Mouse (Mus musculus) cerebellum, adult 2 months (tissue): ENCODE measurements around the gene Ebp. TPM values are rescaled to one million over a fixed set of nuclear protein-coding genes. Genes with fewer than 3 reads are reported as not detected.

Source experiments
- DNase-seq, 2 experiments: peaks; one replicate each; pipeline ENCODE4 v3.0.0; 2021
- H3K27ac ChIP-seq: fragments of 200-500 bp; 2 replicates; pipeline ENCODE4 v1.5.1; 2012; ENCODE audit warnings: low read length, control low read depth, inconsistent platforms; ENCODE audit not compliant: insufficient read depth
- H3K27me3 ChIP-seq: fragments of 200-500 bp; 2 replicates; pipeline ENCODE4 v1.6.1; 2012; ENCODE audit warnings: inconsistent platforms, mild to moderate bottlenecking, low read length, moderate library complexity; ENCODE audit not compliant: control insufficient read depth, insufficient read depth
- H3K4me1 ChIP-seq: fragments of 200-500 bp; 2 replicates; pipeline ENCODE4 v1.6.1; 2011; ENCODE audit warnings: low read length; ENCODE audit not compliant: control insufficient read depth, insufficient read depth
- H3K4me3 ChIP-seq: fragments of 200-500 bp; replicated peaks from 2 replicates; pipeline ENCODE3; 2011; ENCODE audit warnings: mild to moderate bottlenecking, low read depth, low read length, control low read depth; ENCODE audit not compliant: insufficient read depth
- CTCF ChIP-seq: fragments of 200-500 bp; IDR thresholded peaks from 2 replicates; pipeline ENCODE4 v1.5.1; 2011; ENCODE audit warnings: low read depth, mild to moderate bottlenecking, control low read depth, low read length, moderate library complexity, borderline replicate concordance; ENCODE audit not compliant: insufficient read depth
- POLR2A ChIP-seq: fragments of 200-500 bp; IDR thresholded peaks from 2 replicates; pipeline ENCODE4 v1.6.1; 2011; ENCODE audit warnings: low read length, control low read depth, borderline replicate concordance; ENCODE audit not compliant: insufficient read depth
- WGBS: fragments of 180-500 bp; shearing (Covaris S2); methylation state at CpG from one replicate; pipeline ENCODE4 v1.1.7; 2018; 5-methylcytosine and 5-hydroxymethylcytosine counted together
- polyA plus RNA-seq: library from polyadenylated mRNA; depleted of rRNA; stranded (reverse); fragments of >200 nt; gene quantifications from 2 replicates; pipeline ENCODE4 v1.2.3, GENCODE M21; 2012; rRNA removed

The Ebp gene
- polyA plus RNA-seq, 1 experiment: 59.9 TPM

DNA sequence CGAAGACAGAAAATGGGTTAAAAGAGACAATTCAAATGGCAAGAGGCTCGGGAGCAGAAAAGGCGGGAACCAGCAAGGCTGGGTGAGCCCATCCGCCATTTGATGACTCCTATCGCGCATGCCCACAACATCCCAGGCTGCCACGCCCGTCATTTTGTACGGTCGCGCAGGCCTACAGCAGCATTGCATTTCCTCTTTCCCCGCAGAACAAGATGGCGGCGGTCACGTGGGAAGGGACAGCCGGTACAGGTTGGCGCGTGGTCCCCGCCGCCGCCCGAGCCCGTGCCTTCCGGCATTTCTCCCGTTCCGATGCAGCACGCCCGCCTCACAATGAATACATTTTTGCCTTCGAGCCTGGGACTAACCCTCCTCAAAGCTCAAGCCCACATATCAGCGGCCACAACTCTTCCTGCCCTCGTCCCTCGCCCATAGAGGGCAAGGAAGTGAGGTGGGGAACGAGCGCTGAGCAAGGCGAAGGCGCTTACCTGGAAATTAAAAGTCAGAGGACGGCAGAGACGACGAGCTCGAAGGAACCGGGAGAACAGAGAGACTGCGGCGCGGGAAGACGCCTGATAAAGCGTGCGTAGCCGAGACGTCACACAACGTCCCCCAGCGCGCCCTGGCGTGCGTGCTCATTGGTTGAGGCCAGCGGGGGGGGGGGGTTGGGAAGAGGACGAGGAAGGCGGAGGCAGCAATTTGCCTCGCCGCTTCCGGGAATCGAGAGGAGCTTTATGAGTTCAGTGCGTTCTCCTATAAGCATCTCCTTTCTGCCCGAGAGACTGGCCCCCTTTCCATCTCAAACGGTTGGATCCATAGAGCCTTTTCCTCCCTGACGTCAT, 47.9 kb downstream of the Ebp start, which contains the start of gene Rbm3:
Rbm3 (minus strand) TSS at position 728 of the 839 bp plus-strand sequence.
- DNase-seq: peak; percentile 85 to 88
- 12% methylated on average over 57 of the region's 65 CpGs for WGBS
- no peaks in the 10 kb centered on the region for H3K4me1 ChIP-seq
- H3K27ac ChIP-seq: peak within 1 kb of the TSS; percentile 99
- TF ChIP-seq CTCF (no peak), POLR2A (peak; percentile 70; the same call in 1 of the 2 replicates)
- no peaks in the 10 kb centered on the region for H3K27me3 ChIP-seq
- H3K4me3 ChIP-seq: peak within 1 kb of the TSS; percentile 98

DNA sequence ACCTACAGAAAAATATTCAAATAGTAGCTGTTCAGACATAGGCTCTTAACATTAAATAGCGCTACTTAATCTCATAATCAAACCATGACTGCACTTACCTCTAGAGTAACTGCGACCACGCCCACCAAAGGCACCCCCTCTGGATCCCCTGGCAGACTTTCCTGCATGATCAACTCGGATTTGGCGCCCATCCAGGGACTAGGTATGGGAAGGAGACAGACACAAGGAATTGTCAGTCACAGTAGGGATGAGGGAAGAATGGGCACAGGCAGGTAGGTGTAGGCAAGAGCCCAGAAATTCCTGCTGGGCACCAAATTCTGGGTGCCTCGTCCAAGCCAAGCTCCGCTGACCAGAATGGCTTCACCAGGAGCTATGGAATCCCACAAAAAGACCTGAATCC, 49.6 kb downstream of the Ebp start:
- Histone ChIP-seq H3K27ac (no peak overlapping the region), H3K4me3 (peak overlapping the region; percentile 98), H3K4me1 (no peaks in the 10 kb centered on the region), H3K27me3 (no peaks in the 10 kb centered on the region)
- DNase-seq: peak; percentile 40 to 43
- no peak for TF ChIP-seq POLR2A
- TF ChIP-seq CTCF: no peak
- WGBS: 24% methylated on average over 7 of the region's 7 CpGs

DNA sequence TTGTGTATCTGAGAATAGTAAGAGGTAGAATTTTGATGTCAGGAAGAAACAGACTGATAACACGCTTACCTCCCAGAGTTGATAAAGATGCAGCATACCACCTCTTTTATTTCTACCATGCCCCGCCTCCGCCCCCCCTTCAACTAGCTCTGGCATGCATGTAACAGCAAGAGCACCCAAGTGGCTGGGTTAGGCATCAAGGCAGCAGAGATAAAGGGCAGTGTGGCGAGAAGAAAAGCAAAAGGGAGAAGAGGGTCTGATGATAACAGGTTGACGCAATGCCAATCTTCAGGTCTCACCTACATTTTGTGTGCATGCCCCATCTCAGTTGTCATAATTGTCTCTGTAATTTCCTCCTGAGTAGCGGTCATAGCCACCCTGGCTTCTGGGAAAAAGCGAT, 50.4 kb downstream of the Ebp start:
- no peaks in the 10 kb centered on the region for H3K4me1 ChIP-seq
- 78% methylated on average over 7 of the region's 7 CpGs for WGBS
- no peak overlapping the region for H3K27ac ChIP-seq
- no peaks in the 10 kb centered on the region for H3K27me3 ChIP-seq
- H3K4me3 ChIP-seq: no peak overlapping the region
- no peak for DNase-seq
- TF ChIP-seq POLR2A: no peak
- TF ChIP-seq CTCF: no peak

DNA sequence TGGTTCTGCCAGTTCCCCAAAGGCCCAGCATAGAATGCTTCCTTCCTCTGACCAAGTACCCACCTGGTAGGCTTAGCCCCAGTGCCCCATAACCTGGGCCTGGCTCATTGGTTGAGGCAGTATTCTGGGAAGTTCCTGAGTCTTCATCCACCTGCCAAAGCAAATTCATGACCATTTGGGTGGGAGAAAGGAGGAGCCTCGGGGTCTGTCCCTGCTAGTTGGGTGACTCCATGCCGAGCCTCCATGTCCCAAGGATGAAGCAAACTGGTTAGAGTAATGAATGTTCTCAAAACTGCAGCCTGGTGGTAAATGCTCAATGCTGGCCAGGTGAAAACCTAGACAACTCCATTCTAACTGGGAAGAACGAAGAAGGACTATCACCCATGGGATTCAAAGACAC, 52.3 kb downstream of the Ebp start:
- no peak overlapping the region for H3K4me3 ChIP-seq
- DNase-seq: no peak
- 55% methylated on average over 3 of the region's 3 CpGs for WGBS
- no peaks in the 10 kb centered on the region for H3K27me3 ChIP-seq
- no peak overlapping the region for H3K27ac ChIP-seq
- TF ChIP-seq CTCF (no peak), POLR2A (no peak)
- no peaks in the 10 kb centered on the region for H3K4me1 ChIP-seq

DNA sequence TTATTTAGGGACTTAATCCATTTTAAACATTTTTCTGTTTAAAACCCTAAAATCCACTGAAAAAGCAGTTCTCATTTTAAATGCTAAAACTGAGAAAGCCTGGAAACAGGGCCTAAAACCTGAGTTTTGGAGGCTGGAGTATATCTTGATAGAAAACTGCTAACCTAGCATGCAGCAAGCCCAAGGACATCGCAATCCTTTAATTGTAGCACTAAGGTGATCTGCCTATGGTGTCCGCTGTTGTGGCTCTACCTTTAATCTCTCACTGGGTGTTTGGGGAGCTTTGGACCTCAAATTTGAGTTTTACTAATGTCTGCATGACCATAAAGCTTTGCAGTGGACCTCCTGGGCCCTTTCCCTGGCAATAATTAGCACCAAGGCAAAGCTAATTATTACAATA, 52.9 kb downstream of the Ebp start:
- no peaks in the 10 kb centered on the region for H3K27me3 ChIP-seq
- H3K4me3 ChIP-seq: no peak overlapping the region
- 92% methylated on average over 2 of the region's 2 CpGs for WGBS
- no peak for DNase-seq
- TF ChIP-seq CTCF (no peak), POLR2A (no peak)
- no peaks in the 10 kb centered on the region for H3K4me1 ChIP-seq
- no peak overlapping the region for H3K27ac ChIP-seq

DNA sequence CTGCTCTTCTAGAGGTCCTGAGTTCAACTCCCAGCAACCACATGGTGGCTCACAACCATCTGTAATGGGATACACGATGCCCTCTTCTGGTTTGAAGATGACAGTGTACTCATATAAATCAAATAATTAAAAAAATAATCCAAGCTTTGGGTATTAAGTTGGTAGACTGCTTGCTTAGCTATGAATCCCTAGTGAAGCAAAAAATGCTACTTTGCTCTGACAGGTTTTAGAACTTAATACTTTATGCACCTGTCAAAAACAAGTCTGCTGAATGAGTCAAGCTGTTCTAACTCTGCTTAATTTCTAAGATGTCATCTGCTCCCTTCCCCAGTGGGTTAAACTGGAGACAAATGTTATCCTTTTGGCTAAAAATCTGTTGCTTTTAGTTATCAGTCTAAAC, 53.8 kb downstream of the Ebp start:
- TF ChIP-seq CTCF: no peak
- TF ChIP-seq POLR2A: no peak
- H3K27me3 ChIP-seq: no peaks in the 10 kb centered on the region
- H3K27ac ChIP-seq: no peak overlapping the region
- no peak for DNase-seq
- H3K4me3 ChIP-seq: no peak overlapping the region
- 21% methylated on average over 1 of the region's 1 CpGs for WGBS
- H3K4me1 ChIP-seq: no peaks in the 10 kb centered on the region

DNA sequence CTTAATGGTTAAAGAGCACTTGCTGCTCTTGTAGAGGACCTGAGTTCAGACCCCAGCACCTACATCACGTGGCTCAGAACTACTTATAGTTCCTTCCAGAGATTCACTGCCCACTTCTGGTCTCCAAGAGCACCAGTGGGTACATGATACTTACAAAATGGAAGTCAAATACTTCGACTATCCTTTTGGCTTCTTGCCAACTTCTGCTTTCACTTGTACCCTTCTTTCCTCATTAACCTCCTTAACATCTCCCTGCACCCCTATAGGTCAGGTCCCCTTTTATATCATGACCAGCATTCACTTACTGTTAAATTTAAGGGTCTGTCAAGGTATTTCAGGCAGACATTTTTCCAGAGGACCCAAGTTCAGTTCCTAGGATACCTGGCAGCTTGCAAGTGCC, 57.4 kb downstream of the Ebp start:
- Histone ChIP-seq H3K27me3 (no peaks in the 10 kb centered on the region), H3K4me1 (peaks cover 3% of the 10 kb centered on the region; the same call in 1 of the 2 replicates), H3K27ac (no peak overlapping the region), H3K4me3 (no peak overlapping the region)
- no peak for DNase-seq
- WGBS: 40% methylated on average over 2 of the region's 2 CpGs
- TF ChIP-seq POLR2A (no peak), CTCF (no peak)

Other genes starting within 250 kb of the Ebp start
- gene Hdac6, start 245.6 kb downstream of the Ebp start, polyA plus RNA-seq: 66.2 and 71.0 TPM in 2 replicates
- gene Gata1, start 215.4 kb downstream of the Ebp start, polyA plus RNA-seq: not detected in 2 replicates
- 0.90 and 1.3 TPM in 2 replicates for gene Glod5, start 175.0 kb downstream of the Ebp start, polyA plus RNA-seq
- 22.3 and 22.7 TPM in 2 replicates for gene Suv39h1, start 118.8 kb downstream of the Ebp start, polyA plus RNA-seq
- gene Was, start 103.0 kb downstream of the Ebp start, polyA plus RNA-seq: 0.44 and 0.67 TPM in 2 replicates
- gene Wdr13, start 60.6 kb downstream of the Ebp start, polyA plus RNA-seq: 131 and 141 TPM in 2 replicates
- gene Rbm3, start 47.6 kb downstream of the Ebp start, polyA plus RNA-seq: 276 and 291 TPM in 2 replicates
- gene Tbc1d25, start 17.3 kb downstream of the Ebp start, polyA plus RNA-seq: 27.4 and 30.5 TPM in 2 replicates
- 250 and 287 TPM in 2 replicates for gene Porcn, start 13.0 kb upstream of the Ebp start, polyA plus RNA-seq
- 45.9 and 50.1 TPM in 2 replicates for gene Ftsj1, start 58.9 kb upstream of the Ebp start, polyA plus RNA-seq
- gene Slc38a5, start 77.6 kb upstream of the Ebp start, polyA plus RNA-seq: 9.1 and 10.4 TPM in 2 replicates
- gene Ssxb10, start 133.9 kb upstream of the Ebp start, polyA plus RNA-seq: not detected in 2 replicates
- gene Ssxb9, start 173.5 kb upstream of the Ebp start, polyA plus RNA-seq: not detected in 2 replicates
- not detected in 2 replicates for gene Ssxb1, start 219.8 kb upstream of the Ebp start, polyA plus RNA-seq